Mouse (Mus musculus): ENCODE measurements around the gene Tekt1. TPM values are rescaled to one million over a fixed set of nuclear protein-coding genes. Genes with fewer than 3 reads are reported as not detected.
"Not testable (repeated sequence)": the region's sequence is repeated elsewhere in the genome, so short reads cannot be mapped to it uniquely, and the experiment has no call there.

The Tekt1 gene
- total and polyA plus RNA-seq, 3 experiments = 0.07 to 0.86 (median 0.21) TPM

GRCm38 (mm10) chr11:72389407-72390142, 27.3 kb upstream of the Tekt1 start:
- no peak for DNase-seq

DNA sequence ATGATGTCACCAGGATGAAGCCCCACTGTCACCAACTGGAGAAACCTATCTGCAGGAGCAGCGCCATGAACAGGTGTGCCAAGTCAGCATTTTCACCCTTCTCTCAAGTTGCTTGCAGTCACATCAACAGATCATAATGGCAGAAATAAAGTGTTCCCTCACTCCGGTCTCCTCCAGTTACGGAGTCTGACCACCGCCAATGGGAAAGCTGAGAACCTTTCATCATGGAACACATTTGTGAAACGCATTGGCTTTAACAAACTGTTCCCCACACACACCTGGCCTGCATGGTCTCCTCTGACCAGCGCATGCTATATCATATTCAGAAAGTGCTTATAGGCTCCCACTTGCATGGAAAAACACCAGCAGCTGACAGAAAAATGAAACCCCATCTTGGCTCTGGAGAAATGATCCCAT, 25.9 kb upstream of the Tekt1 start:
- DNase-seq = no peak

- DNase-seq = no peak
These were observed 17.1 kb upstream of the Tekt1 start for GRCm38 (mm10) chr11:72379351-72379750.

DNA sequence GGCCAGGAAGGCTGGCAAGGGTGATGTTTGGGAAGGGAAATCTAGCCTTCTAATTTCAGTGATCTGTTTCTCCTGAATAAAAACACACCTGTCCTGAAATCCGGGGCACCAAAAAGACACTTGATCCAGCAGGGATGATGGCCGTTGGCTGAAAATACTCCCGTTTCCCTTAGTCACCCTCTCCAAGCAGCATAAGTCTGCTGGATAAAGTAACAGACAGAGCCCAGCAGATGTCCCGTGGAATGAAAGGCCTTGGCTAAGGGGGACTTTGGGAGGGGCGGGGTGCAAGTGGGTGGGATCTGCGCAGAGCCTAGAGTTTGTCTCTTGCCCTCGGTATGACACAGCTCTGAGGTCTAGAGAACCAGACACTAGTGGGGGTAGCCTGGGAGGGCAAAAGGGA, 16.0 kb upstream of the Tekt1 start:
- DNase-seq = no peak

GRCm38 (mm10) chr11:72376562-72376961, 14.3 kb upstream of the Tekt1 start:
- DNase-seq = no peak

DNA sequence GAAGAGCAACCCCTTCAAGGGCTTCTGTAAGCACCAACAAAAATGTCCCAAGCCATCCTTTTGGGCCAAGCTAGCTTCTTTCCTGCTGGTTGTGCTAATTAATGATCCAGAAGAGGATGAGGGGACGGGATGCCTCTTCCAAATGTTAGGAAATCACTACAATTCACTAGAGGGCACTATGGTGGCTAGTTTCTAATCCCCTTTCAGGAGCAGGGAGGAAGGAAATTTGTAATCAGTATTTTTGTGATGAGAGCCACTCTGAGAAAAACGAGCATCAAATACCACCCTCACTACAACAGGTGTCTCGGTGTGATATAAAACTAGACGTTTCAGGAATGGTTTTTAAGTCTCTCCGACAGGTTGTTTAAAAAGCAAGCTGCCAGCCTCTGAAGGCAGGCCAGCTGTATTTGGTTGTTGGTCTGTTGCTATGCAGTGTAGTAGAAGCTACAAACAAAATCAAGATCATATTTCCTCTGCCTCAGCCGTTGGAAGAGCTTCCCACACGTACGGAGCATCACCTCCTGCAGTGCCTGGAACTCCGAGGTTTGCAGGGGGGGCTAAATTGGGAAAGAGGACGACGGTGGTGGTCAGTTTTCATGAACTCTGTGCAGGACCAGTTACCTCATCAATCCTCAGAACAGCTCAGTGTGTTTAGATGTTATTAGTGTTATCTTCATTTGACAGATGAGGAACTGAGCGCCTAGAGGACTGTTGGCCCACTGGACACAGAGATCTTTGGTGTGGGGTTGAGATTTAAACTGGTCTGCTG, 7.8 kb upstream of the Tekt1 start:
- DNase-seq = no peak

DNA sequence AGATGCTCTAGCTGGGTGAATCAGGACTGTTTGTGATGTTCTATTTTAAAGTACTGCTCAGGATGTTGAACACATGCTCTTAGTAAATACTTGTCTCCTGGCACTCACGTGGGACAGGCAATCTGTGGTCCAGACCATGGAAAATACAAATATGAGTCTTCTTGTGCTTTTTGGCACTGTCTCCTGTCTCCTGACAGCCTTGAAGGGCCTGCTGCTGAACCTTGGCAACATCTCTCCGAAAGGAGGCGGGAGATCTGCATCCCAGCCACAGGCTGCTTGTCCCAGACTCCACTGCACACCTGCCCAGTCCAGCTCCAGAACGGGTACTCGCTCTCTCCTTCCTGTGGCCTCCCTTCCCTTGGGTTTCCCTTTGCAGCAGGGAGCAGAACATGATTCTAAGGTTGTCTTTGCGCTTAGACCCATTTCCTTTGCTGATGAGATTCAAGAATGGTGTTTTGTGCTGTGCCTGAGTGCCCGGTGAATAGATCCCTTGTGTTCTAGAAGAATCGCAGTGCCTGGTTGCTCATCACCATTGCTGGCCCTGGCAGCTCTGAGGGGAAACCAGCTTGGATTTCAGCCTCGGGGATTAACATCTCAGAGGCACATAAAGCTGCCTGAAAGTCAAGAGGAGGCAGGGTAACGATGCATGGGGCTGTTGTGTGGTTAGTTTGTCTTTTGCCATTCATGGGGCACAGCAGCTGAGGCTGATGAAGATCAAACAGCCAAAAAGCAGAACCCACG, 5.9 kb upstream of the Tekt1 start:
- DNase-seq = no peak

DNA sequence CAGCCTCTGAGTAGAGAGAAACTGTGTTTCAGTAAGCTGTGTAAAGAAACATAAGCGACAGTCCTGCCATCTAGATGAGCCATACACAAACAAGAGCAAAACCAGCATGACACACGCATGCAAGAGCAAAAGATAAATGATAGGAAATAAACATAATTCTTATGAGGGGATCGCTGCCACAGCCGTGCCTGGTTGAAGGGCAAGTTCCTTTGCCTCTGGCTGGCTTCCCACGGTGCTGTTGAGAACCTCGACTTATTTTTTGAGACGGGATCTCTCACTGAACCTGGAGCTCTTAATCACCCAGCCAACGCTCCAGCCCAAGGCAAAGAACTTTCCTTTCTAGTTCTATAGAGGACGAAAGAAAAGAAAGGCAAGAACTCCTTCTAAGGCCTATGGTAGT, 3.9 kb upstream of the Tekt1 start:
- DNase-seq = peak; percentile 77

DNA sequence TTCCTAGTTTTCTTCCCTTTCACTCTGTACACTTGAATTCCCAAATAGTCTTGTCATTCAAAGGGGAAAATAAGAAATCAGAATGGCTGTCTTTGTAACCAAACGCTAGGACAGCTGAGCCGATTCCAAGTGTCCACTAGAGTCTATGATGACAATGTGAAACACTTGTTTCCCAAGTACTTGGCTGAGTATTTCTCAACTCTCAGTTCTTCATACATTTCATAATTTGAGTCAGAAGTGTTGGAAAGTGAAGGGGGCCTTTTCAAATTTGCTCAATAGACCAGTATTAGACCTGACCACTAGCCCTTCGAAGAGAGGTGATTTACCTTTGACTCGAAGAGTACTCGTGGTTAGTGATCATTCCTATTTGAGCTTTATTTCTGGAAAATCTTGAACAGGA, 2.3 kb upstream of the Tekt1 start:
- DNase-seq = no peak

DNA sequence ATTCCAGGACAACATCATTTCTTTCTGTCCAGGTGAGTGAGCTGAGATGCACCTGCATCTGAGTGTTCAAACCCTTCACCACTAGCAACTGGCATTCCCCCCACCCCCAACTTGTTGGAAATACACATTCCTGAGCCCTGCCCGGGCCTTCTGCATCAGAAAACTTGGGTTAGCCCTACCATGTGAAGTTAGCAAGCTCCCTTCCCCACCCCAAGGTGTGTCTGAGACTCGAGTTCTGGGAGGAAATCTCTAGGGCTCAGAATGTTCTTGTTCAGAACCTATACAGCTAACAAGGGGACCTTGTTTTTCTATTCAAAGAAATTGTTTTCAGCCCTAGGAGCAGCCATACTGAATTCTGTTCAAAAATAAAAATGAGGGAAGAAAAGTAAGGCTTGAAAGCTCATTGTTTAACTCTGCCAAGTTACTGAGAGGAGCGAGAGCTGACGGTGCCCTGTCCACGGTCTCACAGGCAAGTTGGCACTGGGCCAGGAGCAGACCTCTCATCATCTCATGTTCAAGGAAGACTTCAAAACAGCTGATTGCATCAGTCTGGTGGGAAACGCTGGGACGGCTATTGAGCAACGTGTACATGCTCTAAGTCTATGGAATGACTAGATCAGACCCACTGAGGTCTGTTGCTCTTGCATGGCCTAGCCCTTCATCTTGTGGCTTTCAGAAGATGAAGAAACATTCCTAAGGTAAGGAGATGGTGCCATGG, 1.4 kb upstream of the Tekt1 start:
- DNase-seq = peak; percentile 59

GRCm38 (mm10) chr11:72361385-72362346, 576 bp downstream of the Tekt1 start:
- DNase-seq = peak; percentile 75

- peak; percentile 63 for DNase-seq
These were observed 7.1 kb downstream of the Tekt1 start for GRCm38 (mm10) chr11:72354971-72355728.

DNA sequence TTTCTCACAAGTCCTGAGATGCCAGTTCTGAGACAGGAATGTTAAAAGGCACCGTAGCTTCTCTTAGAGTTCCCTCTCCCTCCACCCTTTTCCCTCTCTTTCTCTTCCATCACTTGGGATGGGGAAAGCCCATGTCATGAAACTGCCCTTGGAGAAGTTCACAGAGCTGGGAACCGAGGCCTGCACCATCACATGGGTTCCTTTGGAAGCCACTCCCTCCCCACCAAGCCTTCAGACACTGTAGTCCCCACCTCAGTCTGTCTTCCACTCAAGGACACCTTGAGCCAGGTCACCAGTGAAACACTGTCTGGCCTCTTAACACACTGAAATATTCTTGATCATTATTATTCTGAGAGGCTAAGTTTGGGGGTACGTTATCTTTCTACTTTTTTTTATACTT, 9.1 kb downstream of the Tekt1 start:
- DNase-seq = no peak

DNA sequence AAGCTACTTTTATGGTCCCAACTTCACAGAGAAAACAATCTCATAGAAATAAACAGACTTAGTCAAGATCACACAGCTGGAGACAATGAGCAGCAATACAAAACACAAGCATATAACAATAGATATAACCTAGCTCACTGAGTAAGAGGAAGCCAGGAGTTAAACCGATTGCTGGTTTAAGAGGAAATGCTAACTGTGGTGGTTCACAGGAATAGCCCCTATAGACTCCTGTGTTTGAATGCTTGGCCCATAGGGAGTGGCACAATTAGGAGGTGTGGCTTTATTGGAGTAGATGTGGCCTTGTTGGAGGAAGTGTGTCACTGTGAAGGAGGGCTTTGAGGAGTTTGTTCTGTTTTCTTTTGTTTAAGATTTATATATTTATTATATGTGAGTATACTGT, 10.0 kb downstream of the Tekt1 start:
- no peak for DNase-seq

DNA sequence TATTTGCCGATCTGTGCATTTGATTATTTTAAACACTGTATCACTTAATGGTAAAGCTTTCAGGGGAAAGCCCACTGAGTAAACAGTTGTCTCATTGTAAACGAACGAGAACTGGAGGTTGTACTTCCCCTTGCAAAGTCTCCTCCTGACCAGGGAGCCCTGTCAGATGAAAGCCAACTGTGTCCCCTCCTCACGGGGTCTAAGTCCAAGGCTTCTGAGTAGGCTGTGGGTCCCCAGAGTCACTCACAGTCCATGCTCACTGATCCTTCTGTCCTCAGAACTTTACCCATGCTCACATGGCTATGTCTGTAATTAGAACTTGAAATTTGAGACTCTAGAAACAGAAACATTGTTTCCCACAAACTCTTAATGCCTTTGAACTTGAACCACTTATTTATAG, 12.6 kb downstream of the Tekt1 start:
- DNase-seq = no peak

DNA sequence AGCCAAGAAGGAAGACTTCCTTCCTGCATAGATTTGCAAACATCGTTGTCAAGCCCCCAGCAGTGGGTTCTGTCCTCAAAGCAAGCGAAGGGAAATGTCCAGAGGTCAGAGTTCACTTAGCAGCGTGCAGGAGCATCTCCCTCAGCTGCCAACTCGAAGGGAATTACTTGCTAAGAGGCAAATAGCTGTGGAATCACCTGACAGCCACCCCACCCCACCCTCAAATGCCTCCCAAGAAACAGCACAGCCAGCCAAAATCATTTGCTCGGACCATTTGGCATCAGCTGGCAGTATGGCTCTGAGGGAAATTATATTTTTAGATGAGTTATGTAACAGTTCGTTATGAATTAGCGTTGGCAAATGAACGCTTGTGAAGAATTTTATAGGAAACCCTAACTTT, 13.2 kb downstream of the Tekt1 start:
- no peak for DNase-seq

- DNase-seq = no peak
These were observed 13.7 kb downstream of the Tekt1 start for GRCm38 (mm10) chr11:72348563-72348962.

- no peak for DNase-seq
These were observed 17.8 kb downstream of the Tekt1 start for GRCm38 (mm10) chr11:72344486-72344885.

- peak; percentile 43 for DNase-seq
These were observed 18.3 kb downstream of the Tekt1 start for GRCm38 (mm10) chr11:72343904-72344303.

GRCm38 (mm10) chr11:72343238-72343625, 19.0 kb downstream of the Tekt1 start:
- not testable (repeated sequence) for DNase-seq
